Mouse (Mus musculus): ENCODE measurements around the gene Exosc1.

DNA sequence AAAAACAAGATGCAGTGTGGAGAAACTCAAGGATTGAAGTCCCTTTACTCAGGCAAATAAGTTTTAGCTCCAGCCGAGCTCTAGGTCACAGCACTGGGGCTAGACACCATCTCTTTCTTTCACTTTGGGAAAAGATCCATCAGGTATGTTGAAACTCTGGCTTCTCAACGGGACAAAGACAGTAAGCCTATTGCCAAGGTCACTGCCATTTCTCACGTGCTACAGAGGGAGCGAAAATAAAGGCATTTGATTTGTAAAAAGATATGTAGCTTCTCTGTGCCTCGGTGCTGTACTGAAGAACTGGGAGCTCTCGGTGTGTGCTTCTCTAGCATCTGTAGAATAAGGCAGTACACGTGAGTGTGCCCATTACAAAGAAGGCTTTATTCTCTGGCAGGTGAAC lies 10.6 kb upstream of the Exosc1 start:
- no peak for TF ChIP-seq CTCF (IDR thresholded peaks at IDR 0.05; ENCODE audit: borderline replicate concordance, control insufficient read depth, extremely low read depth, insufficient read depth, low read length, poor library complexity)
- no peak for TF ChIP-seq POLR2A (IDR thresholded peaks at IDR 0.05; ENCODE audit: control insufficient read depth, extremely low read depth, insufficient read depth, low read length, poor library complexity)
